Mouse (Mus musculus) intestine, embryonic 16.5 days (tissue): Measurements from ENCODE around the gene Herpud2. TPM values are rescaled to one million over a fixed set of nuclear protein-coding genes. Genes with fewer than 3 reads are reported as not detected.
"Not testable (repeated sequence)": the region's sequence is repeated elsewhere in the genome, so short reads cannot be mapped to it uniquely, and the experiment has no call there.

Experiments used
- ATAC-seq: fragments of 200-750 bp; cut with Nextera tagmentation; 2 replicates; pipeline ENCODE4 v1.8.0; 2017; ENCODE audit warnings: moderate TSS enrichment, moderate library complexity
- H3K27ac ChIP-seq: fragments of 300-500 bp; sonication (generic); 2 replicates; pipeline ENCODE4 v1.5.1; 2014; ENCODE audit warnings: mild to moderate bottlenecking, low read length
- H3K27me3 ChIP-seq: fragments of 300-500 bp; sonication (generic); replicated peaks from 2 replicates; pipeline ENCODE4 v1.6.1; 2014; ENCODE audit warnings: low read length, control low read depth, mixed read lengths; ENCODE audit not compliant: control insufficient read depth, insufficient read depth
- H3K36me3 ChIP-seq: fragments of 300-500 bp; sonication (generic); 2 replicates; pipeline ENCODE4 v1.6.1; 2014; ENCODE audit warnings: low read length, control low read depth; ENCODE audit not compliant: control insufficient read depth, insufficient read depth
- H3K4me1 ChIP-seq: fragments of 300-500 bp; sonication (generic); 2 replicates; pipeline ENCODE4 v1.6.1; 2014; ENCODE audit warnings: low read length, control low read depth, mixed read lengths; ENCODE audit not compliant: control insufficient read depth, insufficient read depth
- H3K4me2 ChIP-seq: fragments of 300-500 bp; sonication (generic); 2 replicates; pipeline ENCODE4 v1.6.1; 2014; ENCODE audit warnings: low read depth, low read length, control low read depth
- H3K4me3 ChIP-seq: fragments of 300-500 bp; sonication (generic); 2 replicates; pipeline ENCODE4 v1.5.1; 2014; ENCODE audit warnings: mild to moderate bottlenecking, low read length
- H3K9ac ChIP-seq: fragments of 300-500 bp; sonication (generic); 2 replicates; pipeline ENCODE4 v1.6.1; 2014; ENCODE audit warnings: low read depth, low read length
- H3K9me3 ChIP-seq: fragments of 300-500 bp; sonication (generic); 2 replicates; pipeline ENCODE4 v1.6.1; 2016; ENCODE audit warnings: low read length, control low read depth; ENCODE audit not compliant: control insufficient read depth
- WGBS: fragments of 180-500 bp; shearing (Covaris S2); extraction: QIAGEN DNeasy Blood & Tissue Kit; methylation state at CpG from one replicate; pipeline ENCODE4 v1.1.7; 2014; 5-methylcytosine and 5-hydroxymethylcytosine counted together
- polyA plus RNA-seq: library from polyadenylated mRNA; unstranded; fragments of >200 nt; fragmentation: Nextera tagmentation; extraction: Ambion mirVana; gene quantifications from 2 replicates; pipeline ENCODE4 v1.2.1, GENCODE M21; 2015

Herpud2 gene
- polyA plus RNA-seq, 1 experiment from 2014 or later: 17.6 TPM

- no peaks in the 10 kb centered on the region for H3K9me3 ChIP-seq
These were observed 18.7 kb downstream of the Herpud2 start for GRCm38 (mm10) chr9:25132920-25133319.

DNA sequence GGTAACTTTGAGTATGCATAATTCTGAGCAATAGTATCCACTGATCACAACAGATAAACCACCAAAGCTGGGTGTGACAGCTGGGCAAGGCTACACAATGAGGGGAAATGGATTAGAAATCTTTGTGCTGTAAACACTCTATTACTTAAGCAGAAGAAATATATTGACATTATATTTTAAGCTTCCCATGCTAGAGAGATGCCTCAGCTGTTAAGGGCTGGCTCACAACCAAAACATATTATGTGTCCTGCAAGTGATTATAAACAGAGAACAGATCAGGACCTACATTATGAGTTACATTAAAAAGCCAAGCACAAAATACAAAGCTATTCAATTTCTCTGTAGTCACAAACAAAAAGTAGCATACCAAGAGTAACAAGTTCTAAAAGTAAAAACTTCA, 19.4 kb downstream of the Herpud2 start:
- no peak overlapping the region for H3K9ac ChIP-seq
- H3K4me3 ChIP-seq: no peak overlapping the region
- no peak overlapping the region for H3K27ac ChIP-seq
- H3K4me1 ChIP-seq: no peaks in the 10 kb centered on the region
- no peak overlapping the region for H3K4me2 ChIP-seq
- H3K9me3 ChIP-seq: no peaks in the 10 kb centered on the region
- ATAC-seq: no peak
- H3K36me3 ChIP-seq: no peaks in the 10 kb centered on the region
- H3K27me3 ChIP-seq: no peaks in the 10 kb centered on the region

More at GRCm38 (mm10) chr9:25132920-25133319, 18.7 kb downstream of the Herpud2 start:
- no peaks in the 10 kb centered on the region for H3K4me1 ChIP-seq
- no peak for ATAC-seq
- no peak overlapping the region for H3K4me3 ChIP-seq
- H3K27ac ChIP-seq: no peak overlapping the region
- H3K27me3 ChIP-seq: no peaks in the 10 kb centered on the region
- WGBS: 46% methylated on average over 4 of the region's 4 CpGs
- H3K36me3 ChIP-seq: no peaks in the 10 kb centered on the region
- no peak overlapping the region for H3K9ac ChIP-seq
- no peak overlapping the region for H3K4me2 ChIP-seq

- H3K9me3 ChIP-seq: no peaks in the 10 kb centered on the region
- H3K36me3 ChIP-seq: no peaks in the 10 kb centered on the region
- no peak overlapping the region for H3K27ac ChIP-seq
- no peaks in the 10 kb centered on the region for H3K4me1 ChIP-seq
- no peak overlapping the region for H3K4me2 ChIP-seq
- H3K27me3 ChIP-seq: no peaks in the 10 kb centered on the region
- WGBS: 89% methylated on average over 2 of the region's 2 CpGs
- no peak overlapping the region for H3K9ac ChIP-seq
- no peak overlapping the region for H3K4me3 ChIP-seq
- no peak for ATAC-seq
These were observed 27.6 kb downstream of the Herpud2 start for GRCm38 (mm10) chr9:25124048-25124447.

DNA sequence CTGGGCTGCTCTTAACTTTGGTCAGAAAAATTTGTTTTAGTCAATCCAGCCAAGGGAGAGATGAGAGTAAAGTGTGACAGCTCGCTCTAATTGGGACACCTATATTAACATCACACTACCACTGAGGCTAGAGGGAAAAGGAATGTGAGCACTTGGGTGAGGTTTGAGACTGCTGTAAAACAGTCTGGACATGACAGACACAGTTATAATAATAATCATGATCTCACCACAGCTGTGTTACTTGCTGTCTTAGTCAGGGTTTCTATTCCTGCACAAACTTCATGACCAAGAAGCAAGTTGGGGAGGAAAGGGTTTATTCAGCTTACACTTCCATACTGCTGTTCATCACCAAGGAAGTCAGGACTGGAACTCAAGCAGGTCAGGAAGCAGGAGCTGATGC, 28.0 kb downstream of the Herpud2 start:
- not testable (repeated sequence) for H3K4me3 ChIP-seq, H3K9me3 ChIP-seq, H3K36me3 ChIP-seq, H3K27me3 ChIP-seq, H3K27ac ChIP-seq, H3K4me2 ChIP-seq, ATAC-seq, H3K9ac ChIP-seq, H3K4me1 ChIP-seq
- 100% methylated on average over 1 of the region's 1 CpGs for WGBS

- H3K36me3 ChIP-seq: no peaks in the 10 kb centered on the region; the same call in 1 of the 2 replicates
- H3K4me2 ChIP-seq: no peak overlapping the region
- H3K4me1 ChIP-seq: no peaks in the 10 kb centered on the region
- no peak overlapping the region for H3K9ac ChIP-seq
- no peak overlapping the region for H3K27ac ChIP-seq
- H3K4me3 ChIP-seq: no peak overlapping the region
- no peaks in the 10 kb centered on the region for H3K27me3 ChIP-seq
- ATAC-seq: 0 out of 2 replicates have a peak, but pooled peaks have one; percentile 56
- H3K9me3 ChIP-seq: peaks cover 3% of the 10 kb centered on the region; the same call in 1 of the 2 replicates
These were observed 47.0 kb downstream of the Herpud2 start for GRCm38 (mm10) chr9:25104638-25105037.

GRCm38 (mm10) chr9:25102881-25103280, 48.7 kb downstream of the Herpud2 start:
- Histone ChIP-seq H3K9ac (no peak overlapping the region), H3K27ac (no peak overlapping the region), H3K9me3 (peaks cover 3% of the 10 kb centered on the region; the same call in 1 of the 2 replicates), H3K4me2 (no peak overlapping the region), H3K27me3 (no peaks in the 10 kb centered on the region), H3K4me3 (no peak overlapping the region), H3K4me1 (no peaks in the 10 kb centered on the region), H3K36me3 (no peaks in the 10 kb centered on the region; the same call in 1 of the 2 replicates)
- WGBS: 89% methylated on average over 1 of the region's 1 CpGs
- ATAC-seq: no peak

- 36% methylated on average over 1 of the region's 1 CpGs for WGBS
- Histone ChIP-seq H3K27ac (no peak overlapping the region), H3K4me3 (no peak overlapping the region), H3K36me3 (no peaks in the 10 kb centered on the region), H3K4me2 (no peak overlapping the region), H3K4me1 (no peaks in the 10 kb centered on the region), H3K27me3 (no peaks in the 10 kb centered on the region), H3K9me3 (no peaks in the 10 kb centered on the region), H3K9ac (no peak overlapping the region)
- ATAC-seq: no peak
These were observed 60.8 kb downstream of the Herpud2 start for GRCm38 (mm10) chr9:25090853-25091252.

DNA sequence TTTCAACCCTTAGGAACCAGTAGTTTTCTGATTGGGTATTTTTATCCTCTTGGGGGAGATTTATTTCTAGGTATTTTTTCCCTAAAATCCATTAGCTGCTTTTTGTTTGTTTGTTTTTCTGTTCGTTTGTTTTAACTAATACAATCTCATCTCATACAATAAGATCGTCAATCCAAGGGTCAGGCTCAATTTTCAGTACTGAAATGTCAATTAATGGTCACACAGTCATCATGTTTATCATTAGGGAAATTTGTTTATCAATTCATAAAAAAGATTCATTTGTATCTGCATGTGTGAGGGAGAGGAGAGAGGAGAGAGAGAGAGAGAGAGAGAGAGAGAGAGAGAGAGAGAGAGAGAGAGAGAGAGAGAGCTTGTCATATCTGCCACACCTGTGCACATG, 62.5 kb downstream of the Herpud2 start, which contains the start of gene Gm10181:
Gm10181 (plus strand) TSS at position 301 of the 400 bp plus-strand sequence.
- Histone ChIP-seq H3K27me3 (no peaks in the 10 kb centered on the region), H3K27ac (no peak within 1 kb of the TSS), H3K9ac (no peak within 1 kb of the TSS), H3K4me3 (no peak within 1 kb of the TSS), H3K4me2 (no peak within 1 kb of the TSS), H3K4me1 (no peaks in the 10 kb centered on the region), H3K9me3 (no peaks in the 10 kb centered on the region), H3K36me3 (no peaks in the 10 kb centered on the region)
- ATAC-seq: no peak
- 68% methylated on average over 2 of the region's 2 CpGs for WGBS

DNA sequence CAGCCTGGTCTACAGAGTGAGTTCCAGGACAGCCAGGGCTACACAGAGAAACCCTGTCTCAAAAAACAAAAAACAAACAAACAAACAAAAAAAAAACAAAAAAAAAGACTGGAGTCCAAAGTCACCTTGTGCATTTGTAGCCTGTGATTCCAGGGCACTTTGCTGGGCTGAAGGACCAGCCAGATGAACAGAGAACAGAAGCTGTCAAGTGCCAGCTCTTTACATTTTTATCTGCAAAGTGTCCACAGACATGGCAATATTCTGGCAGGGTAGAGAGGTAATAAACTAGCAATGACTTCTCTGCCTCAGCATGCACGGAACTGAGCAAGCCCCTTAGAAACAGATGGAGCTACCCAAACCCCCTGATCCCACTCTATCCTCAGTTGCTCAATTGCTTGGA, 75.1 kb downstream of the Herpud2 start:
- no peak for ATAC-seq
- no peaks in the 10 kb centered on the region for H3K4me1 ChIP-seq
- no peaks in the 10 kb centered on the region for H3K9me3 ChIP-seq
- no peaks in the 10 kb centered on the region for H3K36me3 ChIP-seq
- H3K4me2 ChIP-seq: no peak overlapping the region
- no peak overlapping the region for H3K4me3 ChIP-seq
- WGBS: 72% methylated on average over 1 of the region's 1 CpGs
- H3K27me3 ChIP-seq: no peaks in the 10 kb centered on the region
- no peak overlapping the region for H3K27ac ChIP-seq
- H3K9ac ChIP-seq: no peak overlapping the region

- Histone ChIP-seq H3K4me2 (no peak overlapping the region), H3K27me3 (no peaks in the 10 kb centered on the region), H3K4me3 (no peak overlapping the region), H3K9ac (no peak overlapping the region), H3K4me1 (no peaks in the 10 kb centered on the region), H3K9me3 (no peaks in the 10 kb centered on the region), H3K36me3 (no peaks in the 10 kb centered on the region), H3K27ac (no peak overlapping the region)
- peak; percentile 58 for ATAC-seq
- WGBS: 36% methylated on average over 3 of the region's 3 CpGs
These were observed 75.6 kb downstream of the Herpud2 start for GRCm38 (mm10) chr9:25075977-25076376.
